Mouse (Mus musculus) left cerebral cortex, adult 18-20 months (tissue): Measurements from ENCODE around the gene Olfr1299. TPM values are rescaled to one million over a fixed set of nuclear protein-coding genes. Genes with fewer than 3 reads are reported as not detected.

Experiments
- DNase-seq, 2 experiments: peaks; one replicate each; pipeline ENCODE4 v3.0.0; 2021 to 2022; ENCODE audit warnings: low spot score in 2 of 2, mixed read lengths in 1 of 2
- long read RNA-seq, 2 experiments: library from polyadenylated mRNA; stranded (forward); transcript quantifications; one replicate each; pipeline ENCODE4 v2.0.0; 2021
- total RNA-seq, 2 experiments: library from RNA; stranded (reverse); gene quantifications; 2 replicates each; pipeline ENCODE4 v1.2.3; 2021

Gene Olfr1299
- not detected for total RNA-seq
- long read RNA-seq, experiment 1 = 0 reads
- long read RNA-seq, experiment 2 = 0 reads

DNA sequence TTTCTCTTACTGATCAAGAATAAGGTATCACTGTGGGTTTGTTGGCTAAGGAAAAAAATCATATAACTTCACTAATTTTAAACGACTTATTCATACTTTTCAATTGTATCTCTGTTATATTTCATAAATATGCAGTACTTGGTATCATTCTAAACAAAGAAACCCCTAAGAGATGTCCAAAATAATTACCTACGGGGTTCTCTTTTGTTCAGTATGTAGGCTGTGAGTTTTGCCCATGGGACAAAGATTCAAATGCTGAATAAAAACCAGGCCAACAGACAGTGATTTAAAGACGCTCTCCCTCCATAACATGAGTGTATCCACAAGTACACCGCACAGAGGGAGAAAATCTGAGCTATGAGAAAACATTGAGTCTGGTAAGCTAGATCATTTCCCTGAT lies at the start of gene Olfr1299:
Gene Olfr1299, plus strand, starts transcription at position 301 of the 400 bp plus-strand sequence.
- no peak for DNase-seq

- no peak for DNase-seq
These were observed 34.8 kb upstream of the Olfr1299 start, which contains the start of gene Olfr1297 for GRCm38 (mm10) chr2:111626397-111626796. Olfr1297 (minus strand) TSS chr2:111626497.

DNA sequence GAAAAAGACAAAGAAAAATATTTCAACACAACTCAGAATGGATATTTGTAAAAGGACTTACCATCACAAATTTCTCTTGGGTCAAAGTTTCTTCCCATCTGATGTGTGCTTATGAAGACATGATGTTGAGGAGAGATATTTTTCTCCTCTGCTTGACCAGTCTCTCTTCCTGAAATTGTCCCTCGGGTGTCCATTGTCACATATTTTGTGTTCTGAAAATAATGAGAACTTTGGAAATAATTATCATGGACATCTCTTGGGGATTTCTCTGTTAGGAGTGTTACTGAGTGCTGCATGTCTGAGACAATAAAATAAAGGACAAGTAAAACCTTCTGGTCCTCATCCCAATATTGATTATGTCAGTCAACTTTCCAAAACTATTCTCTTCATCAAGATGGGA lies 12.1 kb upstream of the Olfr1299 start, which contains the start of gene Olfr1298:
Gene Olfr1298, minus strand, starts transcription at position 101 of the 400 bp plus-strand sequence.
- no peak for DNase-seq

Other genes starting within 250 kb of the Olfr1299 start
- gene Olfr1286, start 238.3 kb upstream of the Olfr1299 start, total RNA-seq = not detected
- gene Olfr1287, start 212.3 kb upstream of the Olfr1299 start, total RNA-seq = not detected
- gene Olfr1288, start 187.3 kb upstream of the Olfr1299 start, total RNA-seq = not detected
- not detected for gene Olfr1289, start 180.6 kb upstream of the Olfr1299 start, total RNA-seq
- gene Olfr1290, start 167.6 kb upstream of the Olfr1299 start, total RNA-seq = not detected
- gene Olfr1291-ps1, start 164.2 kb upstream of the Olfr1299 start, total RNA-seq = not detected
- gene Olfr1293-ps, start 136.2 kb upstream of the Olfr1299 start, total RNA-seq = not detected
- not detected for gene Olfr1294, start 121.1 kb upstream of the Olfr1299 start, total RNA-seq
- not detected for gene Olfr1295, start 91.7 kb upstream of the Olfr1299 start, total RNA-seq
- not detected for gene Olfr1297, start 34.9 kb upstream of the Olfr1299 start, total RNA-seq
- gene Olfr1298, start 12.2 kb upstream of the Olfr1299 start, total RNA-seq = not detected
- gene Olfr1301, start 89.6 kb downstream of the Olfr1299 start, total RNA-seq = not detected
- gene Olfr1302, start 116.0 kb downstream of the Olfr1299 start, total RNA-seq = not detected
- gene Olfr1303, start 158.9 kb downstream of the Olfr1299 start, total RNA-seq = not detected
- not detected for gene Olfr1305, start 215.7 kb downstream of the Olfr1299 start, total RNA-seq